8 mouse cellular contexts compared by ENCODE assay signal in the genomic region with DNA sequence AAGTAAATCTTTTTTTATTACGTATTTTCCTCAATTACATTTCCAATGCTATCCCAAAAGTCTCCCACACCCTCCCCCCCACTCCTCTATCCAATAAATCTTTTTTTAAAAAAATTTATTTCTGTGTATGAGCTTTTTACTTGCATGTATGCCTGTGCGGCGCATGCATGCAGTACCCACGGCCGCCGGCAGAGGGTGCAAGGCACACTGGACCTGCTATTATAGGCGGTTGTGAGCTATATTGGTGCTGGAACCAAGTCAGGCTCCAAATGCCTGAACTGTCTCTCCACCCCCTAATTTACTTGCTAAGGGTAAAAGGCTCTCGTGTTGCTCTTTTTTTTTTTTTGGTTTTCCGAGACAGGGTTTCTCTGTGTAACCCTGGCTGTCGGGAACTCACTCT. TPM values are rescaled to one million over a fixed set of nuclear protein-coding genes. Genes with fewer than 3 reads are reported as not detected.
A peak's percentile ranks its signal among the peaks of the same experiment; 100 is the strongest.
DNase-seq lines count a peak whose midpoint lies in the region; ATAC-seq and TF ChIP-seq lines count a peak whose summit lies in the region.

No protein-coding gene starts in this region.

- H3K4me2 ChIP-seq in intestine, postnatal 0 days (replicated peaks; ENCODE audit: low read depth) = no peak overlapping the region

- no peak overlapping the region for H3K27ac ChIP-seq in intestine, postnatal 0 days (ENCODE audit: low read depth, low read length)

- no peaks in the 10 kb centered on the region for H3K36me3 ChIP-seq in intestine, postnatal 0 days (ENCODE audit: control insufficient read depth, insufficient read depth)

- TF ChIP-seq CTCF in intestine, postnatal 0 days (IDR thresholded peaks at IDR 0.05; ENCODE audit: low read depth) = peak; percentile 81

- no peak overlapping the region for H3K4me3 ChIP-seq in intestine, postnatal 0 days (ENCODE audit: low read depth, low read length)

- DNase-seq in cerebellum, adult 18-20 months = peak; percentile 66 to 76
- DNase-seq in urinary bladder, postnatal 25 days (ENCODE audit: low spot score) = peak; percentile 67
- no peak for DNase-seq in urinary bladder, adult 2 months (ENCODE audit: low spot score)
- DNase-seq in embryo, embryonic 9.5 days (ENCODE audit: extremely low spot score) = peak; percentile 75
- peak; percentile 72 to 84 for DNase-seq in lung, postnatal 4 days
- DNase-seq in spleen, postnatal 4 days (ENCODE audit: low spot score in 2 of 2) = peak; percentile 88 to 97

- H3K9me3 ChIP-seq in intestine, postnatal 0 days (ENCODE audit: control insufficient read depth) = no peaks in the 10 kb centered on the region

- H3K27me3 ChIP-seq in intestine, postnatal 0 days (replicated peaks; ENCODE audit: control insufficient read depth, insufficient read depth, low read length) = no peaks in the 10 kb centered on the region

- H3K4me1 ChIP-seq in intestine, postnatal 0 days (replicated peaks; ENCODE audit: control insufficient read depth, insufficient read depth, low read length) = no peaks in the 10 kb centered on the region

- H3K9ac ChIP-seq in intestine, postnatal 0 days (ENCODE audit: low read depth, low read length) = no peak overlapping the region

- WGBS in intestine, postnatal 0 days = 24% methylated on average over 10 of the region's 10 CpGs

- ATAC-seq in cerebellum, adult (ENCODE audit: insufficient number of reproducible peaks, low FRiP score, low TSS enrichment) = no peak
- ATAC-seq in intestine, postnatal 0 days = no peak

RNA-seq across cellular contexts. Expression of gene Tmprss9, which starts 9.7 kb away (rescaled TPM):
- polyA plus RNA-seq in urinary bladder, adult 2 months (2012; rRNA removed) = 0.44 and 0.49 TPM in 2 replicates
- polyA plus RNA-seq in intestine, postnatal 0 days (2015; fragmentation: Nextera tagmentation; extraction: Ambion mirVana) = not detected in 2 replicates

RNA-seq across cellular contexts. Expression of gene Timm13, which starts 19.5 kb away (rescaled TPM):
- polyA plus RNA-seq in urinary bladder, adult 2 months (2012; rRNA removed) = 111 and 113 TPM in 2 replicates
- 358 and 367 TPM in 2 replicates for polyA plus RNA-seq in intestine, postnatal 0 days (2015; fragmentation: Nextera tagmentation; extraction: Ambion mirVana)

RNA-seq across cellular contexts. Expression of gene Sppl2b, which starts 26.2 kb away (rescaled TPM):
- polyA plus RNA-seq in urinary bladder, adult 2 months (2012; rRNA removed) = 33.0 and 37.4 TPM in 2 replicates
- polyA plus RNA-seq in intestine, postnatal 0 days (2015; fragmentation: Nextera tagmentation; extraction: Ambion mirVana) = 12.9 and 13.4 TPM in 2 replicates

RNA-seq across cellular contexts. Expression of gene Lsm7, which starts 26.3 kb away (rescaled TPM):
- polyA plus RNA-seq in urinary bladder, adult 2 months (2012; rRNA removed) = 117 and 147 TPM in 2 replicates
- 129 and 130 TPM in 2 replicates for polyA plus RNA-seq in intestine, postnatal 0 days (2015; fragmentation: Nextera tagmentation; extraction: Ambion mirVana)

RNA-seq across cellular contexts. Expression of gene Lmnb2, which starts 36.7 kb away (rescaled TPM):
- polyA plus RNA-seq in urinary bladder, adult 2 months (2012; rRNA removed) = 10.5 and 14.1 TPM in 2 replicates
- 12.5 and 12.9 TPM in 2 replicates for polyA plus RNA-seq in intestine, postnatal 0 days (2015; fragmentation: Nextera tagmentation; extraction: Ambion mirVana)
